Mouse (Mus musculus): ENCODE data around the gene Gabrb1. TPM values are rescaled to one million over a fixed set of nuclear protein-coding genes. Genes with fewer than 3 reads are reported as not detected.

Gabrb1 gene
- polyA plus RNA-seq, 1 experiment from 2014 or later, result 0.04 TPM

- in situ Hi-C loops (cut with MboI; ENCODE audit: low pct_unique_long_range_greater_than_20kb), result no loop called here
- DNase-seq (ENCODE audit: low read depth, low spot score), result no peak
- ATAC-seq, result no peak
- ChIA-PET POLR2A (no interaction called here), CTCF (no interaction called here)
- no peak for TF ChIP-seq CTCF (IDR thresholded peaks at IDR 0.05)
- H3K27me3 ChIP-seq, result no peaks in the 10 kb centered on the region
Measured at GRCm38 (mm10) chr5:71828996-71829395, 171.1 kb downstream of the Gabrb1 start.

GRCm38 (mm10) chr5:71830342-71830741 is 172.4 kb downstream of the Gabrb1 start:
- no peak for TF ChIP-seq CTCF (IDR thresholded peaks at IDR 0.05)
- no peak for DNase-seq (ENCODE audit: low read depth, low spot score)
- ATAC-seq, result no peak
- ChIA-PET CTCF (no interaction called here), POLR2A (interaction anchor here (0.7 kb wide), 1 partner anchor 16 kb away, joined by 3 read pairs; no protein-coding TSS in a partner anchor)
- in situ Hi-C loops (cut with MboI; ENCODE audit: low pct_unique_long_range_greater_than_20kb), result no loop called here
- H3K27me3 ChIP-seq, result no peaks in the 10 kb centered on the region

GRCm38 (mm10) chr5:71842241-71842640 is 184.3 kb downstream of the Gabrb1 start:
- ATAC-seq (no peak), DNase-seq (ENCODE audit: low read depth, low spot score) (no peak)
- ChIA-PET POLR2A (no interaction called here), CTCF (interaction anchor here (1.6 kb wide), 1 partner anchor 10 kb away, joined by 4 read pairs; no protein-coding TSS in a partner anchor)
- in situ Hi-C loops (cut with MboI; ENCODE audit: low pct_unique_long_range_greater_than_20kb), result no loop called here
- no peak for TF ChIP-seq CTCF (IDR thresholded peaks at IDR 0.05)
- H3K27me3 ChIP-seq, result peaks cover 6% of the 10 kb centered on the region

GRCm38 (mm10) chr5:71898214-71898613 is 240.3 kb downstream of the Gabrb1 start:
- in situ Hi-C loops (cut with MboI; ENCODE audit: low pct_unique_long_range_greater_than_20kb), result no loop called here

GRCm38 (mm10) chr5:71903399-71903798 is 245.5 kb downstream of the Gabrb1 start:
- DNase-seq (ENCODE audit: low read depth, low spot score) (no peak), ATAC-seq (no peak)
- no peak for TF ChIP-seq CTCF (IDR thresholded peaks at IDR 0.05)
- in situ Hi-C loops (cut with MboI; ENCODE audit: low pct_unique_long_range_greater_than_20kb), result no loop called here
- POLR2A ChIA-PET, result no interaction called here
- CTCF ChIA-PET, result interaction anchor here (0.7 to 0.9 kb wide), 2 partner anchors 11 to 13 kb away, joined by 3 to 4 read pairs; no protein-coding TSS in a partner anchor
- peaks cover 32% of the 10 kb centered on the region for H3K27me3 ChIP-seq

More at GRCm38 (mm10) chr5:71898214-71898613, 240.3 kb downstream of the Gabrb1 start:
- no peak for TF ChIP-seq CTCF (IDR thresholded peaks at IDR 0.05)
- ChIA-PET CTCF (no interaction called here), POLR2A (no interaction called here)
- DNase-seq (ENCODE audit: low read depth, low spot score) (no peak), ATAC-seq (no peak)
- H3K27me3 ChIP-seq, result peaks cover 17% of the 10 kb centered on the region

- POLR2A ChIA-PET, result no interaction called here
- in situ Hi-C loops (cut with MboI; ENCODE audit: low pct_unique_long_range_greater_than_20kb), result no loop called here
- ATAC-seq, result no peak
- DNase-seq (ENCODE audit: low read depth, low spot score), result no peak
- TF ChIP-seq CTCF (IDR thresholded peaks at IDR 0.05), result no peak
- CTCF ChIA-PET, result no interaction called here
- peaks cover 8% of the 10 kb centered on the region for H3K27me3 ChIP-seq
Measured at GRCm38 (mm10) chr5:71914028-71914427, 256.1 kb downstream of the Gabrb1 start.

GRCm38 (mm10) chr5:71915711-71916110 is 257.8 kb downstream of the Gabrb1 start:
- no peak for TF ChIP-seq CTCF (IDR thresholded peaks at IDR 0.05)
- in situ Hi-C loops (cut with MboI; ENCODE audit: low pct_unique_long_range_greater_than_20kb), result no loop called here
- ChIA-PET POLR2A (no interaction called here), CTCF (no interaction called here)
- DNase-seq (ENCODE audit: low read depth, low spot score), result no peak
- no peak for ATAC-seq
- peaks cover 5% of the 10 kb centered on the region for H3K27me3 ChIP-seq

DNA sequence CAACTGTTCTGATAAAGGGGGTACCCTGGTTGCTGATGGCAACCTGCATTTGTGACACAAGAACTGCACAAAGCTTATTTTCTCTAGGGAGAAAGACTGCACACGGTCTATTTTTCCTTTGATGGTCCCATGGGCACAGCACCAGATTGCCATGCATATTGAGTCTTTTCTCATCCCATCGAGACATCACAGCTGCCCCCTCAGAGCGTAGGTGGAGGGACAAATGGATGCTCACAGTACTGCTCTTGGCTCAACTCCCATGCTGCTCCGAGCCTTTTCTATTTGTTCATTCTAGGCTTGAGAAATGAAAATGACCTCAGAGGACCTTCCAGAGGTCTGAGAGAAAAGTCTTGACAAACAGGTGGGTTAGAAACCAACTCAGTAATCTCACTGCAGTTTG is 259.3 kb downstream of the Gabrb1 start:
- no peak for TF ChIP-seq CTCF (IDR thresholded peaks at IDR 0.05)
- in situ Hi-C loops (cut with MboI; ENCODE audit: low pct_unique_long_range_greater_than_20kb), result no loop called here

GRCm38 (mm10) chr5:71923636-71924035 is 265.7 kb downstream of the Gabrb1 start:
- ChIA-PET CTCF (no interaction called here), POLR2A (no interaction called here)
- in situ Hi-C loops (cut with MboI; ENCODE audit: low pct_unique_long_range_greater_than_20kb), result no loop called here
- ATAC-seq, result no peak
- no peak for DNase-seq (ENCODE audit: low read depth, low spot score)
- peaks cover 33% of the 10 kb centered on the region for H3K27me3 ChIP-seq
- TF ChIP-seq CTCF (IDR thresholded peaks at IDR 0.05), result no peak

More for the DNA sequence above, 259.3 kb downstream of the Gabrb1 start:
- ATAC-seq (no peak), DNase-seq (ENCODE audit: low read depth, low spot score) (no peak)
- ChIA-PET CTCF (no interaction called here), POLR2A (no interaction called here)
- peaks cover 12% of the 10 kb centered on the region for H3K27me3 ChIP-seq

DNA sequence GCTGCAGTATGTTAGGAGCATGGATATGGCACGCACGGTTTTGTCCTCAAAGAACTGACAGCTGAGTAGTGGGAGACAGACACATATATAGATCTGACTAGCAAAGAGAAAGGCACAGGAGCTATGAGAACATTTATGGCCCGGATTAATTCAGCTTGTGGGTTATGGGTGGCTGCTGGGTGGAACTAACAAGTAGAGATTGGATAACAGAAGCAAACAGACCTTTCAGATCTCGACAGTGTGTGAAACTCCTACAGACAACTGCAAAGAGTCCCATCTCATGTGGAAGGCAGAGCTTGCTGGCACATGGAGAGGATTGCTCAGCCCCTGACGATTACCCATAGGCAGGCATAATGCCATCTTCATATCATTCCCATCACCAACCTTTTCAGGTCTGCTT is 268.4 kb downstream of the Gabrb1 start:
- POLR2A ChIA-PET, result no interaction called here
- no peak for TF ChIP-seq CTCF (IDR thresholded peaks at IDR 0.05)
- in situ Hi-C loops (cut with MboI; ENCODE audit: low pct_unique_long_range_greater_than_20kb), result no loop called here

GRCm38 (mm10) chr5:71930036-71930435 is 272.1 kb downstream of the Gabrb1 start:
- ChIA-PET POLR2A (no interaction called here), CTCF (interaction anchor here (1.1 to 2.1 kb wide), 2 partner anchors 13 to 21 kb away, joined by 3 to 6 read pairs; no protein-coding TSS in a partner anchor)
- no peak for TF ChIP-seq CTCF (IDR thresholded peaks at IDR 0.05)
- no peak for ATAC-seq
- peaks cover 22% of the 10 kb centered on the region for H3K27me3 ChIP-seq
- in situ Hi-C loops (cut with MboI; ENCODE audit: low pct_unique_long_range_greater_than_20kb), result no loop called here
- DNase-seq (ENCODE audit: low read depth, low spot score), result no peak

More for the DNA sequence above, 268.4 kb downstream of the Gabrb1 start:
- ATAC-seq (no peak), DNase-seq (ENCODE audit: low read depth, low spot score) (no peak)
- peaks cover 29% of the 10 kb centered on the region for H3K27me3 ChIP-seq
- CTCF ChIA-PET, result interaction anchor here (0.7 kb wide), 1 partner anchor 9 kb away, joined by 3 read pairs; no protein-coding TSS in a partner anchor

GRCm38 (mm10) chr5:71951398-71951797 is 293.5 kb downstream of the Gabrb1 start:
- TF ChIP-seq CTCF (IDR thresholded peaks at IDR 0.05), result no peak

More at GRCm38 (mm10) chr5:71951398-71951797, 293.5 kb downstream of the Gabrb1 start:
- no peak for DNase-seq (ENCODE audit: low read depth, low spot score)
- CTCF ChIA-PET, result interaction anchor here (0.9 to 1.6 kb wide), 3 partner anchors 11 to 24 kb away, joined by 3 to 4 read pairs (median 4); no protein-coding TSS in a partner anchor
- ATAC-seq, result no peak
- in situ Hi-C loops (cut with MboI; ENCODE audit: low pct_unique_long_range_greater_than_20kb), result no loop called here
- peaks cover 10% of the 10 kb centered on the region for H3K27me3 ChIP-seq
- POLR2A ChIA-PET, result no interaction called here
